Mouse (Mus musculus): ENCODE measurements around the gene Heatr9.

Gene Heatr9

GRCm38 (mm10) chr11:83529024-83529423, 7.0 kb upstream of the Heatr9 start:
- no peak for DNase-seq

- no peak for DNase-seq
Observed at GRCm38 (mm10) chr11:83518371-83518770, 3.6 kb downstream of the Heatr9 start.

- DNase-seq, result no peak
Observed at GRCm38 (mm10) chr11:83517153-83517552, 4.8 kb downstream of the Heatr9 start.

- DNase-seq, result no peak
Observed at GRCm38 (mm10) chr11:83509521-83509920, 12.5 kb downstream of the Heatr9 start.

- no peak for DNase-seq
Observed at GRCm38 (mm10) chr11:83504308-83504707, 17.7 kb downstream of the Heatr9 start.

- no peak for DNase-seq
Observed at GRCm38 (mm10) chr11:83495571-83495970, 26.4 kb downstream of the Heatr9 start.

- no peak for DNase-seq
Observed at GRCm38 (mm10) chr11:83491488-83491887, 30.5 kb downstream of the Heatr9 start.

GRCm38 (mm10) chr11:83473235-83474016, 48.5 kb downstream of the Heatr9 start:
- peak; percentile 5 for DNase-seq

GRCm38 (mm10) chr11:83472324-83473234, 49.4 kb downstream of the Heatr9 start, which contains the start of gene Taf15:
TSS of gene Taf15 (plus strand) at chr11:83473086.
- peak; percentile 99 for DNase-seq

- no peak for DNase-seq
Observed at GRCm38 (mm10) chr11:83471766-83472165, 50.2 kb downstream of the Heatr9 start.

- DNase-seq, result no peak
Observed at GRCm38 (mm10) chr11:83468765-83469164, 53.2 kb downstream of the Heatr9 start.

GRCm38 (mm10) chr11:83467120-83467652, 54.8 kb downstream of the Heatr9 start:
- no peak for DNase-seq

GRCm38 (mm10) chr11:83465976-83466375, 56.0 kb downstream of the Heatr9 start:
- DNase-seq, result no peak

GRCm38 (mm10) chr11:83462711-83463244, 59.2 kb downstream of the Heatr9 start, which contains the start of gene Mmp28:
TSS of gene Mmp28 (minus strand) at chr11:83463071.
- DNase-seq, result no peak

All from thymus, postnatal 14 days (tissue).